Mouse (Mus musculus): ENCODE results near the gene Pcsk4. TPM values are rescaled to one million over a fixed set of nuclear protein-coding genes. Genes with fewer than 3 reads are reported as not detected.

Pcsk4 gene
- polyA plus RNA-seq, 1 experiment from 2014 or later, result 2.2 TPM

DNA sequence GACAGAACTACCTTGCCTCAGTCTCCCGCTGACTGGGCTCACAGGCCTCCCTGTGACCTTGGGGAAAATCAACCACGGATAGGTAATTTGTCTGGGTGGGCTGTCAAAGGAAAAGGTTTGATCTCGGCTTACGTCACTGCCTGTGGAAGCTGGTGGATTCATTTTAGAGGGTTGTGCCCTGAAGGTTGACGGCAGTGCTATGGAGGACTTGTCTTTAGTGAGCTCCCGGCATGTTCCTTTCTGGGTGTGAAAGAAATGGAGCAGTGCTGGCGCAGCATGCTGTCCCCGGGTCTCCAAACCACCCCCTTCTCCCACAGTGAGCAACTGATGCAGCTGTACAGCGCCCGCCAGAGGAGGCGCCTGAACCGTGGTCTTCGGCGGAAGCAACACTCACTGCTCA, 36.0 kb downstream of the Pcsk4 start:
- peak overlapping the region; percentile 90 for H3K4me3 ChIP-seq (ENCODE audit: low read depth, low read length)
- peak overlapping the region; percentile 95 for H3K27ac ChIP-seq (replicated peaks)
- H3K9me3 ChIP-seq (ENCODE audit: control insufficient read depth, low read length), result no peaks in the 10 kb centered on the region
- peak overlapping the region; percentile 97 for H3K9ac ChIP-seq (ENCODE audit: low read length)
- no peaks in the 10 kb centered on the region for H3K4me1 ChIP-seq (replicated peaks; ENCODE audit: control insufficient read depth, insufficient read depth)
- TF ChIP-seq EP300 (optimal IDR thresholded peaks at IDR 0.05) (no peak), CTCF (IDR thresholded peaks at IDR 0.05; ENCODE audit: low read depth) (peak; percentile 35)
- H3K27me3 ChIP-seq (ENCODE audit: control insufficient read depth, insufficient read depth, low read length), result no peaks in the 10 kb centered on the region
- peaks cover 8% of the 10 kb centered on the region for H3K36me3 ChIP-seq (ENCODE audit: control insufficient read depth, insufficient read depth, low read length)
- peak overlapping the region; percentile 68 for H3K4me2 ChIP-seq (replicated peaks; ENCODE audit: low read depth)
- 17% methylated on average over 14 of the region's 14 CpGs for WGBS
- ATAC-seq (ENCODE audit: low FRiP score, low TSS enrichment) (no peak), DNase-seq (ENCODE audit: low spot score) (no peak)

DNA sequence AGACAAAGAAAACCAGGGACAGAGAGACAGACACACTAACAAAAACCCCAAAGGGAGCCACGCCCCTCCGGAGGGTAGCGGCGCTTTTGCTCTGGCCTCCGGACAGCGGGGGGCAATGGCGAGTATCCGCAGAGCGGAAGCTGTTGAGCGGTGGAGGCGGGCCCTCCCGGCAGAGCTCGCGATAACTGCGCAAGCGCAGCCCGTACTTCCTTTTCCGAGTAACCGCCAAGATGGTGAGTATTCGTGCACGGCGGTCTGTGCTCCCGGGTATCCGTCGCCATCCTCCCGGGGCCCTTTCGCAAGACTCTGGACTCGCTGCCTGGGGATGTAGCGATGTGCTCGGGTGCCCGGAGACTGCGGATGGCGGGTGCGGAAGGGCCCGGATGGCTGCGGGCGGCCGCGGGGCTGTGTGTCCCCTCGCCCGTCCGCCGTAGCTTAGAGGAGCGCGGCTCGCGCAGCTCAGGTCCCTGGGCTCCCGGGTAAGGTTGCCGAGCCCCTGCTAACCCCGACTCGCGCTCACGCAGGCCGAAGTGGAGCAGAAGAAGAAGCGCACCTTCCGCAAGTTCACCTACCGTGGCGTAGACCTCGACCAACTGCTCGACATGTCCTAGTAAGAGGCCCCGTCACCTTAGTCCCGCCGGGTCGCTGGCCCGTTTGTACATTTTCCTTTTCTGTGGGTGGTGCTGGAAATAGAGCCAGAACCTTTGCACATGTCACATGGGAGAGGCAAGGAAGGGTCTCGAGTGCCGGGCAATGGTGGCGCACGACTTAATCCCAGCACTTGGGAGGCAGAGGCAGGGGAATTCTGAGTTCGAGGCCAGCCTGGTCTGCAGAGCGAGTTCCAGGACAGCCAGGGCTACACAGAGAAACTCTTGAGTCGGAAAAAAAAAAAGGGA, 36.8 kb downstream of the Pcsk4 start, which contains the start of gene Rps15:
Rps15 (plus strand) TSS at position 203 of the 896 bp plus-strand sequence.
- peak within 1 kb of the TSS; percentile 68 for H3K4me2 ChIP-seq (replicated peaks; ENCODE audit: low read depth)
- TF ChIP-seq CTCF (IDR thresholded peaks at IDR 0.05; ENCODE audit: low read depth) (peak; percentile 83), EP300 (optimal IDR thresholded peaks at IDR 0.05) (peak; percentile 89)
- H3K9ac ChIP-seq (ENCODE audit: low read length), result peak within 1 kb of the TSS; percentile 97
- no peaks in the 10 kb centered on the region for H3K9me3 ChIP-seq (ENCODE audit: control insufficient read depth, low read length)
- WGBS, result under 1% methylated on average over 71 of the region's 72 CpGs
- peak; percentile 88 for ATAC-seq (ENCODE audit: low FRiP score, low TSS enrichment)
- H3K4me3 ChIP-seq (ENCODE audit: low read depth, low read length), result peak within 1 kb of the TSS; percentile 90
- peak; percentile 96 for DNase-seq (ENCODE audit: low spot score)
- H3K27me3 ChIP-seq (ENCODE audit: control insufficient read depth, insufficient read depth, low read length), result no peaks in the 10 kb centered on the region
- H3K4me1 ChIP-seq (replicated peaks; ENCODE audit: control insufficient read depth, insufficient read depth), result no peaks in the 10 kb centered on the region
- peaks cover 8% of the 10 kb centered on the region for H3K36me3 ChIP-seq (ENCODE audit: control insufficient read depth, insufficient read depth, low read length)
- H3K27ac ChIP-seq (replicated peaks), result peak within 1 kb of the TSS; percentile 95

DNA sequence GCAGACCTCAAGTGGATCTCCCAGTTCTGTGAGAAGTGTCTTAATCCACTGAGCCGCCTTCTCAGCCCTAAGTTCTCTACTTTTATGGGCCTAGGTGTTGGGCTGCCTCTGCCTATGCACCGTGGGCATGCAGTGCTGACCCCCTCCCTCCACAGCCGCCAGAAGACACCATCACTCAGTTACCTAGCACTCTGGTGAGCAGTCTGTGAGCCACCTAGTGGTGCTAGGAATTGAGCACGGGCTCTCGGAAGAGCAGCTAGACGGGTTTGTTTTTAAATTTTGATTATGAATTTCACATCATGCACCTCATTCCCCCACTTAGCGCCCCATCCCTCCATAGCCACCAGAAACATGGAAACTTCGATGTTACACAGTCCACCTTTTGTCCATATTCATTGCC, 40.6 kb downstream of the Pcsk4 start:
- Histone ChIP-seq H3K27me3 (ENCODE audit: control insufficient read depth, insufficient read depth, low read length) (no peaks in the 10 kb centered on the region), H3K4me3 (ENCODE audit: low read depth, low read length) (no peak overlapping the region), H3K9me3 (ENCODE audit: control insufficient read depth, low read length) (no peaks in the 10 kb centered on the region), H3K36me3 (ENCODE audit: control insufficient read depth, insufficient read depth, low read length) (peaks cover 17% of the 10 kb centered on the region), H3K4me1 (replicated peaks; ENCODE audit: control insufficient read depth, insufficient read depth) (no peaks in the 10 kb centered on the region), H3K27ac (replicated peaks) (no peak overlapping the region), H3K4me2 (replicated peaks; ENCODE audit: low read depth) (no peak overlapping the region), H3K9ac (ENCODE audit: low read length) (no peak overlapping the region)
- DNase-seq (ENCODE audit: low spot score) (peak; percentile 48), ATAC-seq (ENCODE audit: low FRiP score, low TSS enrichment) (no peak)
- TF ChIP-seq EP300 (optimal IDR thresholded peaks at IDR 0.05) (no peak), CTCF (IDR thresholded peaks at IDR 0.05; ENCODE audit: low read depth) (peak; percentile 54)
- 61% methylated on average over 8 of the region's 8 CpGs for WGBS

- peak; percentile 70 for DNase-seq (ENCODE audit: low spot score)
- Histone ChIP-seq H3K4me1 (replicated peaks; ENCODE audit: control insufficient read depth, insufficient read depth) (no peaks in the 10 kb centered on the region), H3K4me2 (replicated peaks; ENCODE audit: low read depth) (no peak overlapping the region), H3K36me3 (ENCODE audit: control insufficient read depth, insufficient read depth, low read length) (peaks cover 21% of the 10 kb centered on the region), H3K4me3 (ENCODE audit: low read depth, low read length) (no peak overlapping the region), H3K27ac (replicated peaks) (0 out of 2 replicates have a peak overlapping the region, but pooled peaks have one; percentile 18), H3K9ac (ENCODE audit: low read length) (no peak overlapping the region), H3K27me3 (ENCODE audit: control insufficient read depth, insufficient read depth, low read length) (no peaks in the 10 kb centered on the region), H3K9me3 (ENCODE audit: control insufficient read depth, low read length) (no peaks in the 10 kb centered on the region)
- WGBS, result 83% methylated on average over 12 of the region's 12 CpGs
- ATAC-seq (ENCODE audit: low FRiP score, low TSS enrichment), result no peak
- no peak for TF ChIP-seq CTCF (IDR thresholded peaks at IDR 0.05; ENCODE audit: low read depth)
- no peak for TF ChIP-seq EP300 (optimal IDR thresholded peaks at IDR 0.05)
Measured at GRCm38 (mm10) chr10:80288097-80288496, 41.2 kb downstream of the Pcsk4 start.

DNA sequence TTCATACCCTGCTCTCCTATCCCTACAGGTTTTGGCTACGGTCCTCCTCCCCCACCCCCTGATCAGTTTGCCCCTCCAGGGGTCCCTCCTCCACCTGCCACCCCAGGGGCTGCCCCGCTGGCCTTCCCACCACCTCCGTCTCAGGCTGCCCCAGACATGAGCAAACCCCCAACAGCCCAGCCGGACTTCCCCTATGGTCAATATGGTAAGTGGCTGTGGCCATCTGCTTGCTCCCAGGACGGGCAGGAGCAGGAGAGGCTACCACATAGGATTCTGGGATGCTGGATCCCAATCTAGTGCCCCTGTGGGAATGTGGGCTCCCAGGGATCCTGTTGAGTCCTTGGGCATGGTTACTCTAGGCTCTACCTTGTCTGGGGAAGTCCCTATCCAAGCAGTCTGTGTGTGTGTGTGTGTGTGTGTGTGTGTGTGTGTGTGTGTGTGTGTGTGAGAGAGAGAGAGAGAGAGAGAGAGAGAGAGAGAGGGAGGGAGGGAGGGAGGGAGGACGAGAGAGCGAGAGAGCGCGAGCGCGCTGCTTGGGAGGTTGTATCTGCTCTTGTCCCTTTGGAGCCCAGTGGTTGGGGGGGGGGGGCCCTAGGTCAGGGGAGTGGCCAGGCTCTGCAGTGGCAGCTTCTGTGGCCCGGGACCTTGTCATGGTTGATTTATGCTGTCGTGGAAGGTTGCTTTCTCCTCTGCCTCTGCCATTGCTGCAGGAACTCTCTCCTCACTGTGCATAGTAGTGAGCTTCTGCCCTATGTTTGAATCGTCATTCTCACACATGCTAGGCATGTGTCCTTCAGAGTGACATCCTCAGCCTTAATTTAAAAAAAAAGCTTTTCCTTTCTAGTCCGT, 43.9 kb downstream of the Pcsk4 start:
- WGBS, result 76% methylated on average over 15 of the region's 15 CpGs
- H3K4me1 ChIP-seq (replicated peaks; ENCODE audit: control insufficient read depth, insufficient read depth), result no peaks in the 10 kb centered on the region
- no peaks in the 10 kb centered on the region for H3K9me3 ChIP-seq (ENCODE audit: control insufficient read depth, low read length)
- no peaks in the 10 kb centered on the region for H3K27me3 ChIP-seq (ENCODE audit: control insufficient read depth, insufficient read depth, low read length)
- ATAC-seq (ENCODE audit: low FRiP score, low TSS enrichment) (no peak), DNase-seq (ENCODE audit: low spot score) (no peak)
- 0 out of 2 replicates have a peak overlapping the region, but pooled peaks have one; percentile 23 for H3K9ac ChIP-seq (ENCODE audit: low read length)
- no peak overlapping the region for H3K27ac ChIP-seq (replicated peaks)
- no peak for TF ChIP-seq CTCF (IDR thresholded peaks at IDR 0.05; ENCODE audit: low read depth)
- TF ChIP-seq EP300 (optimal IDR thresholded peaks at IDR 0.05), result no peak
- H3K4me3 ChIP-seq (ENCODE audit: low read depth, low read length), result no peak overlapping the region
- H3K4me2 ChIP-seq (replicated peaks; ENCODE audit: low read depth), result no peak overlapping the region
- H3K36me3 ChIP-seq (ENCODE audit: control insufficient read depth, insufficient read depth, low read length), result peaks cover 27% of the 10 kb centered on the region
